Mouse (Mus musculus) retina, postnatal 7 days (tissue): ENCODE measurements around the gene Mark4.

Experiments used
- DNase-seq: peaks from one replicate; pipeline ENCODE4 v3.0.0-alpha.2; 2012; ENCODE audit warnings: low read depth, low spot score

Gene Mark4

DNA sequence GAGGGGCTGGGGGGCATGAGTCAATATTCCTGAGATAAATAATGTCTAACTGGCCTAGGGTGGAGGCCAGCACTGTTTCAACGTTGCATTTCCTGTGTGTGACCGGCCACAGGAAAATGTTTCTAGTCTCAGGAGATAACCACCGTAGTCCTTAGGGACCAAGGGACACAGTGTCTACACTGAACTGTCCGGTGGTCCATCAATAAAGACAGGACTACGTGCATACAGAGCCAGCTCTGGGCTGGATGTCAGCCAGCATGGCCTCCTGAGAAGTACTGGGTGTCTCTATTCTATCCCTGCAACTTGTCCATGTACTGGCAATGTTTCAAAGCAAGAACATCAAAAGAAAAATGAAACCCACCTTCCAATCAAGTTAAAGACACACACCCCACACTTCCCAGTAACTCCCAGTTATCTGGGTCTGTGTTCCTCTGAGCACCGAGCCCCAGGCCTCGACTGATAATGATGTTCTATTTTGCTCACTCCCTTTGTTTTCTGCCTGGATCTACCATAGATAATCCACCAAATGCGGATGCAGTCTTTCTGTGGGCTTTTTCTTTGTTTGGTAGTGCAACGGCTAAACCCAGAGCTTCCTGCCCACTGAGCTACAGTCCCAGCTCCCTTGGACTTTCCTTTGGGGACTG is 17.1 kb downstream of the Mark4 start:
- no peak for DNase-seq

DNA sequence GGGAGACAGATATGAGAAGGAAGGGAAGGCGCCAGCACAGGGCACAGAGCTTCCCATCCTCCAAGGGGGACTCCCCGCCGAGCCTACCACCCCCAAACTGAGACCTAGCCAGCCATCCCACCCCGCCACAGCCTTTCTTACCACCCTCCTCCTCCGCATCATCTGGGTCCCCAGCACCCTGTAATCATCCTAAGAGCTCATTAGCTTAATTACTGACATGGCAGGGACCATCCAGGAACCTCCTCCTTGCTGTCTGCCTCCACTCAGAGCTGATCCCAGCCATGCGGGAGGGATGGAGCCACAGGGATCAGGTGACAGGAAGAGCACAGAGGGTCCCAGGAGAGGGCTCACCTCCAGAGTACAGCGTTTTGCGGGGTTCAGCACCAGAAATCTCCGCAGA is 21.6 kb downstream of the Mark4 start:
- DNase-seq = no peak

DNA sequence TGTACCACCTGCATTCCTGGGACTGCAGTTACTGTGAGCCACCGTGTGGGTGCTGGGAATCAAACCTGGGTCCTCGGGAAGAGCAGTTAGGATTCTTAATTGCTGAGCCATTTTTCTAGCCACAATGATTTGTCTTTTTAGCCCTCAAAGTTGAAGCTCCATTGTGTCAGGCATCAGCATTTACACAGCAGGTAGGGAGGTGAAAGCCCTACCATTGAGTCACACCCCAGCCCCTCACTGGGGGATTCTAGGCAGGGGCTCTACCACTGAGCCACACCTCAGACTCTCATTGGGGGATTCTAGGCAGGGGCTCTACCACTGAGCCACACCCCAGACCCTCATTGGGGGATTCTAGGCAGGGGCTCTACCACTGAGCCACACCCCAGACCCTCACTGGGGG is 22.3 kb downstream of the Mark4 start:
- DNase-seq = no peak

DNA sequence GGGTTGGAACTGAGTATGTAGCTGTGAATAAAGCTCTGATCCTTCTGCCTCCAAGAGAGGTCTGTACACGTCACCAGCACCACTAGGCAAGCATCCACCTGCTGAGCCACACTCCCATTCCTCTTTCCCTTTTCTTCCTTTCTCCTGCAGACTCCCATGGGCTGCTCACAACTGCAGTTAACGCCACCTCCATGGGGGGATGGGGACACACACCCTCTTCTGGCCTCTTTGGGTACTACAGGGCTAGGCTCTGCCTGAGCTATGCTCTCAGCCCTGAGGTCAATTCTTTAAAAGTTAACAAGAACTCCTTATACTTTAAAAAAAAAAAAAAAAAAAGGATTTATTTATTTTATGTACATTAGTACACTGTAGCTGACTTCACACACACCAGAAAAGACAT is 26.1 kb downstream of the Mark4 start:
- no peak for DNase-seq

DNA sequence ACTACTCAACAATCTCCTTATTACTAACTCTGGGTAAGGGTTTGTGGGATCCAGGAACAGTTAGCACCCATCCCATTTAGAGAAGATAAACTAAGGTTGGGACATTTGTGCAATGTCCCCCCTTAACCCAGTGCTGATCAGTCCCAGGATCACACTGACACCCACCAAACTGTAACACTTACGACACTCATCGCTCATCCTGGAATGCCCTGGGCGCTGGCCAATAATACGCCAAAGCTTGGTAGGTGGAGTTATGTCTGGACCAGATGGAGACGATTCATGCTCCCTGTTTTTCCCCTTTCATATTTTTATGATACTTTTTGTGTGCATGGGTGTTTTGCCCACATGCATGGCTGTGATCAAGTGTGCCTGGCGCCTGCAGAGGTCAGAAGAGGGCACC is 28.2 kb downstream of the Mark4 start:
- no peak for DNase-seq

- no peak for DNase-seq
Observed at GRCm38 (mm10) chr7:19429726-19430125, 28.9 kb downstream of the Mark4 start.

- DNase-seq = no peak
Observed at GRCm38 (mm10) chr7:19427999-19428650, 30.5 kb downstream of the Mark4 start.

DNA sequence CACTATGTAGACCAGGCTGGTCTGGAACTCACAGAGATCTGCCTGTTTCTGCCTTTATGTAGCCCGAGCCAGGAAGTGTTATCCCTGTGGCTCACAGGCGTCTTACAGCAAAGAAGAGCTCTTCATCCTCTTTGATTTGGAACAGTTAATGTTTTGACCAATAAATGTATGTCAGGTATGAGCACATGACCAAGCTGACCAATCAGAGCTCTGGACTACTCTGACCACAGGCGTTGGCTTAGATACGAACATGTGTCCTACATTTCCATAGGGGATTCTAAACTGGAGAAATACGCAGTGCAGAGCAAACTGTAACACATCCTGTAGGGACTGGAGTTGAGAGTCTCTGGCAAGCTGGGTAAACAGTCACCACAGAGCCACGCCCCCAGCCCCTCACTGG is 31.7 kb downstream of the Mark4 start:
- DNase-seq = no peak

GRCm38 (mm10) chr7:19426349-19426748 is 32.3 kb downstream of the Mark4 start:
- DNase-seq = no peak

GRCm38 (mm10) chr7:19424051-19424450 is 34.6 kb downstream of the Mark4 start:
- DNase-seq = no peak

DNA sequence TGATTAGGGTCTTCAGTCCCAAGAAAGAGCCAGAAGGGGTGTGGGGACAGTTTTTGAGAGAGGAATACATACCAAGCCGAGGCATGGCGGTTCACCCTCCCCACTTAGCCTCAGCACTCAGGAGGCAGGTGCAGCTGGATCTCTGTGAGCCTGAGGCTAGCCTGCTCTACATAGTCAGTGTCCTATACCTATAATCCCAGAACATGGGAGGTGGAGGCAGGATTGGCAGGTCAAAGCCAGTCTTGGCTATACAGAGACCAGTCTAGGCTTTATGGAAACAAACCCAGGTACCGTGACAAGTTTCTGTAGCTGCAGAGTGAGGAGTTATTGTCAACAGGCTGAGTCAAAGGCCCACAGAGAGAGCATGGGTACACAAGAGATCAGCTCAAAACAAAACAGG is 35.5 kb downstream of the Mark4 start:
- DNase-seq = no peak

GRCm38 (mm10) chr7:19420821-19421636 is 37.6 kb downstream of the Mark4 start:
- DNase-seq = peak; percentile 80

GRCm38 (mm10) chr7:19420121-19420520 is 38.5 kb downstream of the Mark4 start:
- DNase-seq = no peak

- DNase-seq = no peak
Observed at GRCm38 (mm10) chr7:19416590-19416989, 42.0 kb downstream of the Mark4 start.

- DNase-seq = no peak
Observed at GRCm38 (mm10) chr7:19413525-19413924, 45.1 kb downstream of the Mark4 start.

GRCm38 (mm10) chr7:19411783-19412182 is 46.8 kb downstream of the Mark4 start:
- DNase-seq = no peak

- no peak for DNase-seq
Observed at GRCm38 (mm10) chr7:19410766-19411344, 47.8 kb downstream of the Mark4 start.

- no peak for DNase-seq
Observed at GRCm38 (mm10) chr7:19409753-19410152, 48.9 kb downstream of the Mark4 start.

DNA sequence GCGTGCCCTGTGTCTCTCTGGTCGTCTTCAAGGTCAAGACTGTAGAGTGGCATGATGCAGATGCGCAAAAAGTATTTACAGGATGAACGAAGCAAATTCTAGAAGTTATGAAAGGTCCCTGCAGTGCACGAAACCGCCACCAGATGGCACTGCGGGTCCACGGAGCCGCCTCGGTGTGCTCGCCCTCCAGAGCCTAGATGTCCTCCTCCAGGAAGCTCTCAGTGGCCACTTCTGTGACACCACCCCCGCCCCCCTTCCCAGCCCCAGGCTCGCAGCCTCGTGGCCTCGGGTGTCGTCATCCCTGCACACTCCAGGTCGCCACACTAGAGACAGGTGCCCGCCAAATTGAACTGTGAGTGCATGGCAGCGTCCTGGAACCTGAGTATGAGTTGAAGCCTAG is 53.2 kb downstream of the Mark4 start:
- peak; percentile 74 for DNase-seq

- no peak for DNase-seq
Observed at GRCm38 (mm10) chr7:19404476-19404875, 54.1 kb downstream of the Mark4 start, which contains the start of gene Ckm. TSS of gene Ckm (plus strand) at chr7:19404776.

- DNase-seq = no peak
Observed at GRCm38 (mm10) chr7:19403731-19404296, 54.8 kb downstream of the Mark4 start, which contains the start of gene Klc3. TSS of gene Klc3 (minus strand) at chr7:19404104.
